Mouse (Mus musculus) lung, adult 2 months (tissue): ENCODE measurements at regions not wholly inside any gene's neighbourhood (a gene's known extent, or its start where the extent isn't known, plus 50 kb on each side); places are given as distances from the start of the nearest gene placed in this dataset.

Source experiments
- DNase-seq: peaks from one replicate; pipeline ENCODE4 v3.0.0; 2022
- H3K4me1 ChIP-seq: fragments of 200-500 bp; 2 replicates; pipeline ENCODE4 v1.6.1; 2011; ENCODE audit warnings: low read length; ENCODE audit not compliant: control insufficient read depth, insufficient read depth
- H3K4me3 ChIP-seq: fragments of 200-500 bp; replicated peaks from 2 replicates; pipeline ENCODE3; 2011; ENCODE audit warnings: low read depth, mild to moderate bottlenecking, control low read depth, low read length; ENCODE audit errors: extremely low read depth
- CTCF ChIP-seq: fragments of 200-500 bp; IDR thresholded peaks from 2 replicates; pipeline ENCODE4 v1.5.1; 2011; ENCODE audit warnings: mild to moderate bottlenecking, low read length, control low read depth; ENCODE audit not compliant: insufficient read depth
- POLR2A ChIP-seq: fragments of 200-500 bp; IDR thresholded peaks from 2 replicates; pipeline ENCODE4 v1.6.1; 2011; ENCODE audit warnings: low read depth, mild to moderate bottlenecking, control low read depth, low read length, borderline replicate concordance; ENCODE audit errors: extremely low read depth
- WGBS: fragments of 180-500 bp; shearing (Covaris S2); methylation state at CpG from one replicate; pipeline ENCODE4 v1.1.7; 2018; 5-methylcytosine and 5-hydroxymethylcytosine counted together

- WGBS, result 45% methylated on average over 5 of the region's 5 CpGs
- no peak for TF ChIP-seq CTCF
- TF ChIP-seq POLR2A, result no peak
- H3K4me1 ChIP-seq, result no peaks in the 10 kb centered on the region; the same call in 1 of the 2 replicates
- DNase-seq, result no peak
- no peak overlapping the region for H3K4me3 ChIP-seq
These were observed 555.6 kb upstream of the Nrp1 start for GRCm38 (mm10) chr8:127802661-127803333.

- TF ChIP-seq POLR2A (no peak), CTCF (no peak)
- no peaks in the 10 kb centered on the region for H3K4me1 ChIP-seq
- WGBS, result 43% methylated on average over 7 of the region's 7 CpGs
- H3K4me3 ChIP-seq, result no peak overlapping the region
- DNase-seq, result no peak
These were observed 548.9 kb upstream of the Nrp1 start for GRCm38 (mm10) chr8:127809203-127810155.

- no peak for DNase-seq
- TF ChIP-seq CTCF, result no peak
- no peak for TF ChIP-seq POLR2A
- WGBS, result 86% methylated on average over 8 of the region's 8 CpGs
- H3K4me1 ChIP-seq, result no peaks in the 10 kb centered on the region
- no peak overlapping the region for H3K4me3 ChIP-seq
These were observed 547.1 kb upstream of the Nrp1 start for GRCm38 (mm10) chr8:127811338-127811737.

- DNase-seq, result no peak
- WGBS, result 65% methylated on average over 9 of the region's 9 CpGs
- TF ChIP-seq CTCF (no peak), POLR2A (no peak)
- H3K4me1 ChIP-seq, result no peaks in the 10 kb centered on the region
- H3K4me3 ChIP-seq, result no peak overlapping the region
These were observed 543.5 kb upstream of the Nrp1 start for GRCm38 (mm10) chr8:127814785-127815523.

- 58% methylated on average over 1 of the region's 1 CpGs for WGBS
- Histone ChIP-seq H3K4me1 (no peaks in the 10 kb centered on the region), H3K4me3 (no peak overlapping the region)
- DNase-seq, result no peak
- TF ChIP-seq POLR2A (no peak), CTCF (no peak)
These were observed 537.6 kb upstream of the Nrp1 start for GRCm38 (mm10) chr8:127820741-127821170.

- H3K4me3 ChIP-seq, result no peak overlapping the region
- no peak for TF ChIP-seq POLR2A
- DNase-seq, result no peak
- no peaks in the 10 kb centered on the region for H3K4me1 ChIP-seq
- WGBS, result 69% methylated on average over 1 of the region's 1 CpGs
These were observed 536.8 kb upstream of the Nrp1 start for GRCm38 (mm10) chr8:127821646-127822045.

- DNase-seq, result no peak
- 89% methylated on average over 2 of the region's 2 CpGs for WGBS
- H3K4me1 ChIP-seq, result no peaks in the 10 kb centered on the region
These were observed 533.4 kb upstream of the Nrp1 start for GRCm38 (mm10) chr8:127825041-127825440.

GRCm38 (mm10) chr8:127827826-127828225 lies 530.6 kb upstream of the Nrp1 start:
- no peak for DNase-seq
- no peak for TF ChIP-seq POLR2A
- TF ChIP-seq CTCF, result no peak
- 59% methylated on average over 5 of the region's 5 CpGs for WGBS

More at GRCm38 (mm10) chr8:127825041-127825440, 533.4 kb upstream of the Nrp1 start:
- no peak for TF ChIP-seq POLR2A
- TF ChIP-seq CTCF, result no peak
- H3K4me3 ChIP-seq, result no peak overlapping the region

GRCm38 (mm10) chr8:127829659-127830058 lies 528.7 kb upstream of the Nrp1 start:
- H3K4me3 ChIP-seq, result no peak overlapping the region
- H3K4me1 ChIP-seq, result no peaks in the 10 kb centered on the region
- no peak for DNase-seq
- 79% methylated on average over 1 of the region's 1 CpGs for WGBS
- TF ChIP-seq POLR2A (no peak), CTCF (no peak)

More at GRCm38 (mm10) chr8:127827826-127828225, 530.6 kb upstream of the Nrp1 start:
- no peaks in the 10 kb centered on the region for H3K4me1 ChIP-seq
- H3K4me3 ChIP-seq, result no peak overlapping the region

- no peaks in the 10 kb centered on the region for H3K4me1 ChIP-seq
- TF ChIP-seq POLR2A (no peak), CTCF (no peak)
- DNase-seq, result no peak
- H3K4me3 ChIP-seq, result no peak overlapping the region
- 77% methylated on average over 3 of the region's 3 CpGs for WGBS
These were observed 524.4 kb upstream of the Nrp1 start for GRCm38 (mm10) chr8:127834006-127834405.
